Mouse (Mus musculus): ENCODE measurements around the gene Dcaf17. TPM values are rescaled to one million over a fixed set of nuclear protein-coding genes. Genes with fewer than 3 reads are reported as not detected.

Dcaf17 gene
- polyA plus RNA-seq, 1 experiment from 2014 or later: 39.1 TPM

DNA sequence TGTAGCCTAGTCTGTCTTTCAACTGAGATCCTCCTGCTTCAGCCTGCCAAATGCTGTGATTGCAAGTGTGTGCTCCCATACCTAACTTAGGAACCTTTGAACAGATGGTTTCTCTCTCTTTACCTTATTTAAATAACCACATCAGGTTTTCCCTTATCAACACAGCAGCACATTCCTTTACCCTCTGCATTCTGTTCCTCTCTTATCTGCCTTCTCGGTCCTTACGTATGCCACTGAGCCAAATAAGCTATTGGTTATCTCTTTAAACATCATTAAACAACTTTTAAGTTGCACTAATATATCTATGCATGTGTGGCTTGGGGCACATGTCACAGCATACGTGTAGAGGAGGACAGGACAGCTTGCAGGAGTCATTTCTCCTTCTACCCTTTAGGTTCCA lies 18.7 kb downstream of the Dcaf17 start:
- Histone ChIP-seq H3K27me3 (ENCODE audit: insufficient read depth, poor library complexity, severe bottlenecking) (no peaks in the 10 kb centered on the region), H3K36me3 (peaks cover 12% of the 10 kb centered on the region; the same call in 1 of the 2 replicates), H3K4me1 (replicated peaks) (no peaks in the 10 kb centered on the region), H3K4me3 (no peak overlapping the region), H3K9me3 (no peaks in the 10 kb centered on the region), H3K27ac (no peak overlapping the region)
- WGBS: 92% methylated on average over 3 of the region's 3 CpGs
- no peak for DNase-seq (ENCODE audit: low spot score)

- peaks cover 58% of the 10 kb centered on the region for H3K36me3 ChIP-seq
- H3K27ac ChIP-seq: no peak overlapping the region
- H3K9me3 ChIP-seq: no peaks in the 10 kb centered on the region
- no peak overlapping the region for H3K4me3 ChIP-seq
- WGBS: 87% methylated on average over 7 of the region's 7 CpGs
- DNase-seq (ENCODE audit: low spot score): no peak
- H3K4me1 ChIP-seq (replicated peaks): no peaks in the 10 kb centered on the region
- no peaks in the 10 kb centered on the region for H3K27me3 ChIP-seq (ENCODE audit: insufficient read depth, poor library complexity, severe bottlenecking)
Measured at GRCm38 (mm10) chr2:71082416-71082815, 27.3 kb downstream of the Dcaf17 start.

DNA sequence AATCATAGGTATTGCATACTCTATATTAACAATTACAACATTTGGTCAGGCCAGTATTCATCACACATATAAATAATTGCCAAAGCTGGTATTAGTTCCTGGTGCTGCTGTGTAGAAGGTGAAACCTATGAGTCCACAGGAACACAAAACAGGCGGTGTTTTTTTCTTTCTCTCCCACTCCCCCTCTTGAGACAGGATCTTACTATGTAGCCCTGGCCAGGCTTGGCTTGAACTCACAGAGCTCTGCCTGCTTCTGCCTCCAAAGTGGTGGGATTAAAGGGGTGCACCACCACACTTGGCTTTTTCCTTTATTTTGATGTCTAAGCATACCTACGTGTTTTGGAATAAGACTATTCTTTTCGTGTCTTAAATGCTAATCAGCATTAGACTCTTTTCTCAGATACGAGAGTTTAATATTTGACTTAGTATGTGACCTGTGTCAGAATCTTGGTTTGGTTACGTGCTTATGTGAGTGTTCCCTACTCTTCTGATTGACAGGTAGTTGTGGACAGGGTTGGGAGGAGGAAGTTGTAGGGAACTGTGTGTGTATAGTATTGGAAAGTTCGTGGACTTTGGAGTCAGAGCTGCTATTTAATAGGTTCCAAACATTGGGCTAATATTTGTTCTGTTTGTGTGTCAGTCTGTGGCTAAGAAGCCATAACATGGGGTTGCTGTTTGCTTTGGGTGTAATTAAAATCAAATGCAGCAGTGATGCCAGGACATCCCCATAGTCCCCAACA lies 28.5 kb downstream of the Dcaf17 start:
- Histone ChIP-seq H3K4me3 (no peak overlapping the region), H3K27ac (no peak overlapping the region), H3K36me3 (peaks cover 70% of the 10 kb centered on the region), H3K9me3 (no peaks in the 10 kb centered on the region), H3K27me3 (ENCODE audit: insufficient read depth, poor library complexity, severe bottlenecking) (no peaks in the 10 kb centered on the region), H3K4me1 (replicated peaks) (no peaks in the 10 kb centered on the region)
- DNase-seq (ENCODE audit: low spot score): no peak
- WGBS: 92% methylated on average over 6 of the region's 6 CpGs

DNA sequence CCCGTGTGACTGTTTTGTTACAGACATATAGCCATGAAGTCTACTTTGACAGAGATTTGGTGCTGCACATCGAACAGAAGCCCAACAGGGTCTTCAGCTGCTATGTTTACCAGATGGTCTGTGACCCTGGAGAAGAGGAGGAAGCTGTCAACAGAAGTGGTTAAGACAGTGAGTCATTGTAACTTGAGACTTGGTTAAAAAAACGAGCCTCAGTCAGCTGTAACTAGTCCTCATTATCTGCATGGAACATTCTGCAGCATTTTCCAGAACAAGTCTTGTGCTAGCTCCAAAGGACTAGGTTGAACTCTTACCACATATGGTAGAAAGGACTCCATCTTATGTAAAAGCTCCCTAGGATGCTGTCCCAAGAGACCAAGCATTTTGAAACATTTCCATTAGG lies 34.6 kb downstream of the Dcaf17 start:
- DNase-seq (ENCODE audit: low spot score): no peak
- Histone ChIP-seq H3K9me3 (no peaks in the 10 kb centered on the region), H3K36me3 (peaks cover 70% of the 10 kb centered on the region), H3K27me3 (ENCODE audit: insufficient read depth, poor library complexity, severe bottlenecking) (no peaks in the 10 kb centered on the region), H3K27ac (no peak overlapping the region), H3K4me3 (no peak overlapping the region), H3K4me1 (replicated peaks) (no peaks in the 10 kb centered on the region)
- WGBS: 70% methylated on average over 3 of the region's 3 CpGs

DNA sequence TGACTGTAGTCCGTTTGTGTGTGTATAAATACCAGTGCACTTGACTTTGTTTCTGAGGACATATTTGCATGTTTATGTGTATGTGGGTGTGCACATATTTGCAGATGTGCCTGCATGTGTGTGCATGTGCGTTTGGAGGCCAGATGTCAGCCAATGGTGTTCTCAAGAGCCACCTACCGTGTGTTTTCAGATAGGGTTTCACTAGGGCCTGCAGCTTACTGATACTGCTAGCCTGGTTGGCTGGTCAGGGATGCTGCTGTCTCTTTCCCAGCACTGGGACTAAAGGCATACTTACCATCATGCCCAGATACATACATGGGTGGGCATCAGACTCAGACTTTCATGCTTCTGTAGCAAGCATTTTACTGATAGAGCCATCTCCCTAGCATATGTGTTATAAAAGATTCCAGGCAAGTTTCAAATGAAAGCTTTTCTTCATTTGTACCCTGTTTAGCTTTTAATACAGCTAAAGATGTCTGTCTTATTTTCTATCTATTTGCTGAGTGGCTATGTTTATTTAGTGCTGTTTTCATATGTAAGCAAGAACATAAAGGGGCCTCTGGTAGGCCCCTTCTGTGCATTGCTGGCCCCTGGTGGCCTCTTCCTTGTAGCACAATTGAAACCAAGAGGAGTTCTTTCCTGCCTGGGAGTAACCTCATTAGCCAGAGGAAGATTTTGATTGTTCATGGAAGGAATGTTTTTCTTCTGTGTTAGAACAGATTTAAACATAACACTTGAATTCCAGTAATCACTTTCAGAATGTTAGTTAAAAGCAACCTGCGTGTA lies 35.7 kb downstream of the Dcaf17 start:
- no peak for DNase-seq (ENCODE audit: low spot score)

GRCm38 (mm10) chr2:71096170-71096569 lies 41.0 kb downstream of the Dcaf17 start:
- H3K27ac ChIP-seq: no peak overlapping the region
- 89% methylated on average over 7 of the region's 7 CpGs for WGBS
- no peaks in the 10 kb centered on the region for H3K4me1 ChIP-seq (replicated peaks)
- H3K27me3 ChIP-seq (ENCODE audit: insufficient read depth, poor library complexity, severe bottlenecking): no peaks in the 10 kb centered on the region
- H3K36me3 ChIP-seq: peaks cover 46% of the 10 kb centered on the region
- no peak overlapping the region for H3K4me3 ChIP-seq
- no peak for DNase-seq (ENCODE audit: low spot score)
- no peaks in the 10 kb centered on the region for H3K9me3 ChIP-seq

More for the DNA sequence above, 35.7 kb downstream of the Dcaf17 start:
- Histone ChIP-seq H3K27ac (no peak overlapping the region), H3K9me3 (no peaks in the 10 kb centered on the region), H3K27me3 (ENCODE audit: insufficient read depth, poor library complexity, severe bottlenecking) (no peaks in the 10 kb centered on the region), H3K36me3 (peaks cover 66% of the 10 kb centered on the region), H3K4me1 (replicated peaks) (no peaks in the 10 kb centered on the region), H3K4me3 (no peak overlapping the region)
- WGBS: 87% methylated on average over 4 of the region's 4 CpGs

GRCm38 (mm10) chr2:71102621-71103291 lies 47.6 kb downstream of the Dcaf17 start:
- 90% methylated on average over 10 of the region's 10 CpGs for WGBS
- peaks cover 24% of the 10 kb centered on the region for H3K36me3 ChIP-seq

GRCm38 (mm10) chr2:71103292-71103680 lies 48.2 kb downstream of the Dcaf17 start:
- WGBS: 91% methylated on average over 4 of the region's 4 CpGs
- DNase-seq (ENCODE audit: low spot score): no peak
- H3K4me3 ChIP-seq: no peak overlapping the region
- H3K4me1 ChIP-seq (replicated peaks): peaks cover 11% of the 10 kb centered on the region
- H3K36me3 ChIP-seq: peaks cover 24% of the 10 kb centered on the region
- H3K27me3 ChIP-seq (ENCODE audit: insufficient read depth, poor library complexity, severe bottlenecking): no peaks in the 10 kb centered on the region
- no peaks in the 10 kb centered on the region for H3K9me3 ChIP-seq
- no peak overlapping the region for H3K27ac ChIP-seq

More at GRCm38 (mm10) chr2:71102621-71103291, 47.6 kb downstream of the Dcaf17 start:
- no peak overlapping the region for H3K27ac ChIP-seq
- DNase-seq (ENCODE audit: low spot score): no peak
- no peak overlapping the region for H3K4me3 ChIP-seq
- no peaks in the 10 kb centered on the region for H3K27me3 ChIP-seq (ENCODE audit: insufficient read depth, poor library complexity, severe bottlenecking)
- peaks cover 11% of the 10 kb centered on the region for H3K4me1 ChIP-seq (replicated peaks)
- H3K9me3 ChIP-seq: no peaks in the 10 kb centered on the region

- DNase-seq (ENCODE audit: low spot score): no peak
- H3K4me3 ChIP-seq: no peak overlapping the region
- no peaks in the 10 kb centered on the region for H3K27me3 ChIP-seq (ENCODE audit: insufficient read depth, poor library complexity, severe bottlenecking)
- H3K9me3 ChIP-seq: no peaks in the 10 kb centered on the region
- peaks cover 16% of the 10 kb centered on the region for H3K36me3 ChIP-seq
- H3K4me1 ChIP-seq (replicated peaks): peaks cover 11% of the 10 kb centered on the region
- no peak overlapping the region for H3K27ac ChIP-seq
- 69% methylated on average over 3 of the region's 3 CpGs for WGBS
Measured at GRCm38 (mm10) chr2:71104696-71105095, 49.6 kb downstream of the Dcaf17 start.

DNA sequence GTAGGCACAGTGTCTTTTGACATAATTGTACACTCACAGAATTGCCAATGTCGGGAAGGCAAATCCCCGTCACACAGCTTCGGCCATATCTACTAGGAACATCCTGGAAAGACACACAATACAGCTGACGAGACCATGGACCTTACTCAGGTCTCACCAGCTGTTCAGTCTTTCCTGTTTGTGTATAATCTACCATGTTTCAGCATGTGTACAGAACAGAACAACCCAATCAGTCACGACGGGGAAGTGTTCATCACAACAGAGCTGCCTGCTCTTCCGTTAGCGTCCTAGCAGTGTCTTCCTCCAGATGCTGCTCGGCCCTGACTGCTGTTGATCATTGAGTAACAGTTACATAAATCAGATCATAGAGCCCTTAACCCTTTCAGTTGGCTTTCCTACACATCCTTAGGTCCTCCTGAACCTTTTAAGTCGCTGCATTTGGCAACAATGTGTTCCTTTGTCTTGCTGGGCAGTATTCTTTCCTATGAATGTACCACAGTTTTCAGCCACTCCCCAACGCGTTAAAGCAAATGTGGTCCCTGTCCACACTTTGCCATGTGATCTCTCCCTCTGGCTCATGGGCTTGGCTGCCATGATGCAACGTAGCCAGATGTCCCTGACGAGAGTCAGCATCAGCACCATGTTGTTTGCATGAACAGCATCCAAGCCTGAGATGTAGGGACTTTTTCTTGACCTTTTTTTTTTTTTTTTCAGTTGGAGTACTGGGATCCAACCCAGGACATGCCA lies 50.5 kb downstream of the Dcaf17 start:
- H3K36me3 ChIP-seq: peaks cover 8% of the 10 kb centered on the region
- no peak overlapping the region for H3K4me3 ChIP-seq
- H3K4me1 ChIP-seq (replicated peaks): peaks cover 11% of the 10 kb centered on the region
- DNase-seq (ENCODE audit: low spot score): no peak
- no peak overlapping the region for H3K27ac ChIP-seq
- H3K9me3 ChIP-seq: no peaks in the 10 kb centered on the region
- H3K27me3 ChIP-seq (ENCODE audit: insufficient read depth, poor library complexity, severe bottlenecking): no peaks in the 10 kb centered on the region
- 84% methylated on average over 14 of the region's 14 CpGs for WGBS

- Histone ChIP-seq H3K27me3 (ENCODE audit: insufficient read depth, poor library complexity, severe bottlenecking) (no peaks in the 10 kb centered on the region), H3K4me3 (no peak overlapping the region), H3K36me3 (no peaks in the 10 kb centered on the region), H3K9me3 (no peaks in the 10 kb centered on the region), H3K27ac (no peak overlapping the region), H3K4me1 (replicated peaks) (peaks cover 11% of the 10 kb centered on the region)
- WGBS: 88% methylated on average over 2 of the region's 2 CpGs
- DNase-seq (ENCODE audit: low spot score): no peak
Measured at GRCm38 (mm10) chr2:71107225-71107624, 52.1 kb downstream of the Dcaf17 start.

GRCm38 (mm10) chr2:71108541-71108940 lies 53.4 kb downstream of the Dcaf17 start:
- WGBS: 76% methylated on average over 3 of the region's 3 CpGs
- H3K36me3 ChIP-seq: no peaks in the 10 kb centered on the region
- no peaks in the 10 kb centered on the region for H3K9me3 ChIP-seq
- DNase-seq (ENCODE audit: low spot score): no peak
- peaks cover 11% of the 10 kb centered on the region for H3K4me1 ChIP-seq (replicated peaks)
- H3K27ac ChIP-seq: no peak overlapping the region
- H3K27me3 ChIP-seq (ENCODE audit: insufficient read depth, poor library complexity, severe bottlenecking): no peaks in the 10 kb centered on the region
- H3K4me3 ChIP-seq: no peak overlapping the region

Data from hindbrain, embryonic 10.5 days (tissue).